Comparison of ENCODE assay signal across 8 mouse cellular contexts in genomic region chr19:4303640-4303995, GRCm38 (mm10). TPM values are rescaled to one million over a fixed set of nuclear protein-coding genes. Genes with fewer than 3 reads are reported as not detected.
DNase-seq lines count a peak whose midpoint lies in the region; ATAC-seq and TF ChIP-seq lines count a peak whose summit lies in the region.

No protein-coding gene starts in this region.

- ATAC-seq in embryonic facial prominence, embryonic 15.5 days (ENCODE audit: insufficient number of reproducible peaks, low FRiP score, low TSS enrichment, low read depth) = no peak

- H3K36me3 ChIP-seq in embryonic facial prominence, embryonic 15.5 days = no peaks in the 10 kb centered on the region

- WGBS in cerebellum, adult 2 months = 34% methylated on average over 5 of the region's 5 CpGs
- 90% methylated on average over 5 of the region's 5 CpGs for WGBS in embryonic facial prominence, embryonic 15.5 days
- WGBS in olfactory bulb, adult 2 months = 91% methylated on average over 5 of the region's 5 CpGs

- H3K4me1 ChIP-seq in cerebellum, adult 2 months (ENCODE audit: control insufficient read depth, insufficient read depth, low read length) = peaks cover 53% of the 10 kb centered on the region
- peaks cover 74% of the 10 kb centered on the region for H3K4me1 ChIP-seq in embryonic facial prominence, embryonic 15.5 days
- H3K4me1 ChIP-seq in olfactory bulb, adult 2 months (ENCODE audit: control insufficient read depth, insufficient read depth, low read length) = peaks cover 59% of the 10 kb centered on the region

- H3K27me3 ChIP-seq in cerebellum, adult 2 months (ENCODE audit: control insufficient read depth, insufficient read depth, low read length) = no peaks in the 10 kb centered on the region
- H3K27me3 ChIP-seq in embryonic facial prominence, embryonic 15.5 days = no peaks in the 10 kb centered on the region

- 0 out of 2 replicates have a peak overlapping the region, but pooled peaks have one; percentile 42 for H3K4me2 ChIP-seq in embryonic facial prominence, embryonic 15.5 days (replicated peaks)

- H3K27ac ChIP-seq in cerebellum, adult 2 months (ENCODE audit: insufficient read depth, low read length) = peak overlapping the region; percentile 93
- peak overlapping the region; percentile 97 for H3K27ac ChIP-seq in layer of hippocampus, adult 2 months
- H3K27ac ChIP-seq in embryonic facial prominence, embryonic 15.5 days (replicated peaks) = peak overlapping the region; percentile 83
- 0 out of 2 replicates have a peak overlapping the region, but pooled peaks have one; percentile 3 for H3K27ac ChIP-seq in olfactory bulb, adult 2 months (ENCODE audit: insufficient read depth, low read depth, low read length)

- DNase-seq in cerebellum, adult 2 months = peak; percentile 44 to 56
- no peak for DNase-seq in cerebellum, adult 9-10 months
- DNase-seq in layer of hippocampus, adult 2 months (ENCODE audit: low spot score in 2 of 2) = no peak
- DNase-seq in layer of hippocampus, postnatal 25 days (ENCODE audit: extremely low spot score in 1 of 2, low spot score in 1 of 2) = no peak
- no peak for DNase-seq in left cerebral cortex, adult 18-20 months (ENCODE audit: low spot score in 2 of 2)
- DNase-seq in left cerebral cortex, adult 11 months (ENCODE audit: low spot score) = no peak

- TF ChIP-seq CTCF in cerebellum, adult 2 months (IDR thresholded peaks at IDR 0.05; ENCODE audit: borderline replicate concordance, insufficient read depth, low read depth, low read length) = no peak
- no peak for TF ChIP-seq CTCF in layer of hippocampus, adult 2 months (conservative IDR thresholded peaks at IDR 0.05)
- TF ChIP-seq CTCF in olfactory bulb, adult 2 months (IDR thresholded peaks at IDR 0.05; ENCODE audit: insufficient read depth, low read depth, low read length) = no peak

- peak overlapping the region; percentile 38 for H3K4me3 ChIP-seq in cerebellum, adult 2 months (replicated peaks; ENCODE audit: insufficient read depth, low read depth, low read length)
- H3K4me3 ChIP-seq in layer of hippocampus, adult 2 months = peak overlapping the region; percentile 71
- H3K4me3 ChIP-seq in embryonic facial prominence, embryonic 15.5 days (replicated peaks) = no peak overlapping the region
- no peak overlapping the region for H3K4me3 ChIP-seq in olfactory bulb, adult 2 months (ENCODE audit: insufficient read depth, low read depth, low read length)

- H3K9ac ChIP-seq in embryonic facial prominence, embryonic 15.5 days = no peak overlapping the region

- TF ChIP-seq POLR2A in cerebellum, adult 2 months (IDR thresholded peaks at IDR 0.05; ENCODE audit: borderline replicate concordance, insufficient read depth, low read length) = no peak
- TF ChIP-seq POLR2A in olfactory bulb, adult 2 months (IDR thresholded peaks at IDR 0.05; ENCODE audit: insufficient read depth, low read depth, low read length) = no peak

- no peaks in the 10 kb centered on the region for H3K9me3 ChIP-seq in embryonic facial prominence, embryonic 15.5 days (replicated peaks)

RNA-seq across cellular contexts. Expression of gene Grk2, which starts 2.4 kb away (rescaled TPM):
- 226 and 239 TPM in 2 replicates for polyA plus RNA-seq in cerebellum, adult 2 months (2012; rRNA removed)
- total RNA-seq in layer of hippocampus, adult 2 months (2021) = 100 to 1,000 TPM; 181 to 201 TPM
- 100 to 1,000 TPM; 185 to 186 TPM for total RNA-seq in layer of hippocampus, postnatal 25 days (2021)
- 20.1 and 24.4 TPM in 2 replicates for polyA plus RNA-seq in embryonic facial prominence, embryonic 15.5 days (2015; fragmentation: Nextera tagmentation; extraction: Ambion mirVana)
- polyA plus RNA-seq in olfactory bulb, adult 2 months (2012; ENCODE audit: insufficient read depth, insufficient read length, low replicate concordance, missing spikeins) = 210 TPM in 1 of 2 replicates, not detected in the other
- total RNA-seq in left cerebral cortex, adult 18-20 months (2021) = 100 to 1,000 TPM; 224 to 230 TPM

RNA-seq across cellular contexts. Expression of gene Ankrd13d, which starts 20.7 kb away (rescaled TPM):
- polyA plus RNA-seq in cerebellum, adult 2 months (2012; rRNA removed) = 74.3 and 76.1 TPM in 2 replicates
- total RNA-seq in layer of hippocampus, adult 2 months (2021) = 10 to 100 TPM; 63.4 to 70.7 TPM
- 10 to 100 TPM; 59.6 to 66.3 TPM for total RNA-seq in layer of hippocampus, postnatal 25 days (2021)
- polyA plus RNA-seq in embryonic facial prominence, embryonic 15.5 days (2015; fragmentation: Nextera tagmentation; extraction: Ambion mirVana) = 13.0 and 13.7 TPM in 2 replicates
- not detected in 2 replicates for polyA plus RNA-seq in olfactory bulb, adult 2 months (2012; ENCODE audit: insufficient read depth, insufficient read length, low replicate concordance, missing spikeins)
- 10 to 100 TPM; 67.2 to 71.2 TPM for total RNA-seq in left cerebral cortex, adult 18-20 months (2021)

RNA-seq across cellular contexts. Expression of gene Ssh3, which starts 34.6 kb away (rescaled TPM):
- 139 and 151 TPM in 2 replicates for polyA plus RNA-seq in cerebellum, adult 2 months (2012; rRNA removed)
- total RNA-seq in layer of hippocampus, adult 2 months (2021) = 10 to 100 TPM; 57.5 to 58.7 TPM
- 10 to 100 TPM; 45.4 to 48.5 TPM for total RNA-seq in layer of hippocampus, postnatal 25 days (2021)
- 27.5 and 34.4 TPM in 2 replicates for polyA plus RNA-seq in embryonic facial prominence, embryonic 15.5 days (2015; fragmentation: Nextera tagmentation; extraction: Ambion mirVana)
- not detected in 2 replicates for polyA plus RNA-seq in olfactory bulb, adult 2 months (2012; ENCODE audit: insufficient read depth, insufficient read length, low replicate concordance, missing spikeins)
- 10 to 100 TPM; 49.2 to 52.4 TPM for total RNA-seq in left cerebral cortex, adult 18-20 months (2021)

Comparison
In these comparisons a context has a peak if more than half of its experiments do, and no peak if none do; other contexts are left out.
1. DNase-seq: peak in cerebellum, adult 2 months (2 of 2); none in cerebellum, adult 9-10 months (single experiment), layer of hippocampus, adult 2 months (0 of 2), layer of hippocampus, postnatal 25 days (0 of 2), left cerebral cortex, adult 18-20 months (0 of 2) and left cerebral cortex, adult 11 months (single experiment).
2. H3K27ac ChIP-seq: peak in every context shown above with its lines; median percentile 97 in layer of hippocampus, adult 2 months; 93 in cerebellum, adult 2 months; 83 in embryonic facial prominence, embryonic 15.5 days; 3 in olfactory bulb, adult 2 months.
3. H3K4me3 ChIP-seq: peak in cerebellum, adult 2 months (single experiment) and layer of hippocampus, adult 2 months (single experiment); none in embryonic facial prominence, embryonic 15.5 days (single experiment) and olfactory bulb, adult 2 months (single experiment).